Mouse (Mus musculus) hindbrain, embryonic 11.5 days (tissue): ENCODE measurements around the gene Tspan5. TPM values are rescaled to one million over a fixed set of nuclear protein-coding genes. Genes with fewer than 3 reads are reported as not detected.
A peak's percentile ranks its signal among the peaks of the same experiment; 100 is the strongest.

Source experiments
- ATAC-seq: fragments of 200-750 bp; cut with Nextera tagmentation; 2 replicates; pipeline ENCODE4 v1.8.0; 2017; ENCODE audit warnings: mild to moderate bottlenecking, moderate TSS enrichment, moderate library complexity; ENCODE audit not compliant: low FRiP score
- DNase-seq: peaks from one replicate; pipeline ENCODE4 v3.0.0-alpha.2; 2015; ENCODE audit warnings: low spot score
- H3K27ac ChIP-seq: fragments of 300-500 bp; sonication (generic); 2 replicates; pipeline ENCODE4 v1.5.1; 2014; ENCODE audit warnings: mild to moderate bottlenecking, low read depth, low read length
- H3K27me3 ChIP-seq: fragments of 300-500 bp; sonication (generic); 2 replicates; pipeline ENCODE4 v1.6.1; 2014; ENCODE audit warnings: mild to moderate bottlenecking, low read length, moderate library complexity, mixed read lengths; ENCODE audit not compliant: control insufficient read depth, insufficient read depth
- H3K36me3 ChIP-seq: fragments of 300-500 bp; sonication (generic); 2 replicates; pipeline ENCODE4 v1.6.1; 2014; ENCODE audit warnings: mild to moderate bottlenecking, low read length, moderate library complexity, mixed read lengths; ENCODE audit not compliant: control insufficient read depth, insufficient read depth
- H3K4me1 ChIP-seq: fragments of 300-500 bp; sonication (generic); replicated peaks from 2 replicates; pipeline ENCODE4 v1.6.1; 2014; ENCODE audit warnings: low read length, mixed read lengths; ENCODE audit not compliant: control insufficient read depth, insufficient read depth
- H3K4me2 ChIP-seq: fragments of 300-500 bp; sonication (generic); replicated peaks from 2 replicates; pipeline ENCODE4 v1.6.1; 2014; ENCODE audit warnings: mild to moderate bottlenecking, low read depth, low read length
- H3K4me3 ChIP-seq: fragments of 300-500 bp; sonication (generic); 2 replicates; pipeline ENCODE4 v1.5.1; 2014; ENCODE audit warnings: low read depth, low read length
- H3K9ac ChIP-seq: fragments of 300-500 bp; sonication (generic); 2 replicates; pipeline ENCODE4 v1.6.1; 2014; ENCODE audit warnings: low read depth, low read length
- H3K9me3 ChIP-seq: fragments of 300-500 bp; sonication (generic); 2 replicates; pipeline ENCODE4 v1.6.1; 2016; ENCODE audit warnings: low read length; ENCODE audit not compliant: control insufficient read depth
- WGBS: fragments of 180-500 bp; shearing (Covaris S2); extraction: QIAGEN DNeasy Blood & Tissue Kit; methylation state at CpG from one replicate; pipeline ENCODE4 v1.1.7; 2014; 5-methylcytosine and 5-hydroxymethylcytosine counted together
- polyA plus RNA-seq: library from polyadenylated mRNA; unstranded; fragments of >200 nt; fragmentation: Nextera tagmentation; extraction: Ambion mirVana; gene quantifications from 2 replicates; pipeline ENCODE4 v1.2.1, GENCODE M21; 2014

Tspan5 gene
- polyA plus RNA-seq, 1 experiment from 2014 or later, result 51.0 TPM

DNA sequence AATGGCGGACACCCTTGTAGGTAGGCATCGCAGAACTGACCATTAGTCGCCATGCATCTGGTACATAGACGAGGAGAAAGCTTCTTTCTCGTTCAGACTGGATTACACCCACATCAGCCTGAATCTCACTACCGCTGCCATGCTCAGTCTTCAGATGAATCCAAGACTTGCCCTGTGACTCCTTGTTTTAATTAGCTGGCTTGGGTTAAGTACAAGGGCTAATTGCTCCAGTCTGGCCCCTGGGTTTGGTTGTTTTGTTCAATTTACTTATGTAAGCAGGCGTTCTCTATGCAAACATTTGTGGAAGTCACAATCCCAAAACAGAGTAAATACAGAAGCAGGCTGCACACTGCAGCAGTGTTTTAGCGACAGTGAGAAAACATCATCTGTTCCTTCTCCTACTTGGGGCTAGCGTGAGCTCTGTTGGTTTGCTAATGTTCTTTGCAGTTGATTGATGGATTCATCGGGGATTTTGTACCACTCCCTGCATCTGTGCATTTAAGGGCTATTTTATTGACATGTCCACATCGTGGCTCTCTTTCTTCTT is 107.8 kb downstream of the Tspan5 start:
- Histone ChIP-seq H3K27me3 (no peaks in the 10 kb centered on the region), H3K4me2 (no peak overlapping the region), H3K36me3 (no peaks in the 10 kb centered on the region), H3K9me3 (no peaks in the 10 kb centered on the region), H3K9ac (no peak overlapping the region), H3K27ac (peak overlapping the region; percentile 53; the same call in 1 of the 2 replicates), H3K4me1 (peaks cover 19% of the 10 kb centered on the region; the same call in 1 of the 2 replicates), H3K4me3 (no peak overlapping the region)
- WGBS, result 50% methylated on average over 11 of the region's 11 CpGs
- no peak for ATAC-seq
- DNase-seq, result no peak

DNA sequence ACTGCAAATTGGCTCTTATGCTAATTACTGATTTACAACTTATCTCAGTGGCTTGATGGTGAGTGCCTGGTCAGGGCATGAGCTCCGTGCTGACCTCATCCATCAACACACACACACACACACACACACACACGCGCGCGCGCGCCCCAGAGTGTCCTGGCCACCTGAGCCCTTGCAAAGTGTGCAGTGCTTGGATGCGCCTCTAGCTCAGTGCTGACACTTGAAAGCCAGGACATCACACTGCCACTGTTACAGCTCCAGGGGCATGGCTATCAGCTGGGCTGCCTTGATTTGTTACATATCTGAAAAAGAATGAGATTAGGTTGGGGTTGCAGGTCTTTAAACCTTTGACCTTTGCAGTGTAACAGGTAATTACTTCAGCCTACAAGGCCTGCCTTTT is 109.9 kb downstream of the Tspan5 start:
- ATAC-seq, result peak; percentile 79
- peak; percentile 72 for DNase-seq
- H3K4me3 ChIP-seq, result no peak overlapping the region
- 69% methylated on average over 8 of the region's 8 CpGs for WGBS
- H3K9me3 ChIP-seq, result no peaks in the 10 kb centered on the region
- no peak overlapping the region for H3K9ac ChIP-seq
- no peak overlapping the region; the same call in 1 of the 2 replicates for H3K27ac ChIP-seq
- no peaks in the 10 kb centered on the region for H3K27me3 ChIP-seq
- no peaks in the 10 kb centered on the region for H3K36me3 ChIP-seq
- no peak overlapping the region for H3K4me2 ChIP-seq
- peaks cover 28% of the 10 kb centered on the region for H3K4me1 ChIP-seq

DNA sequence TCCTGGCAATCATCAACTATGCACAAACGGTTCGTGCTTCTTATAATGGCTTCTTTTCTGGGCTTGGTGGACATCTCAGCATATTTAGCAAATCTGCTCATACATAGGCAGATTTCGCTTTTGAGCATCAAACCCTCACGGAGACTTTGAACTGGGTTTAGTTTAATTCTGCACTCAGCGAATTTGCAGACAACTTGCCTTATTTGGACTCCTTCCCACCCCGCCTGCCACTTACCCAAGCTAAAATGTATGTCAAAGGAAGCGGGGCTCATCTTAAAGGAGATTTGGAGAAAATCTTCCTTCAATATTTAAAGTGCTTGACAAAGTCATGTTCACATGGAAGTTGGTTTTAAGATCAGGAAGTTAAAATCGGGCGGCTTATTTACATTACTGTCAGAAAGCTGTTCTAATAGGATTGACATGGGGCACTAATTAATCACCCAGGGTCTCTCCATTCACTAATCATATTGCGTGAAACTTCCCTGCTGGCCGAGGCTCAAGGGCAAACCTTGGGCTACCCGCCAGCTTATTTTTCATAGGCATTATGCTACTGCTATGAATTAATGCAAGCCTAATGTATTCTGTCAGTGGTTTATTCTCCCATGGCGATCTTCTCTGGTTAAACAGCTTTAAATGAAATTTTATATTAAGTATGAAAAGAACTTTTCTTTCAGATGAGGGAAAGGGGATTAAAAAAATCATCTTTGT is 111.1 kb downstream of the Tspan5 start:
- no peak overlapping the region for H3K9ac ChIP-seq
- 48% methylated on average over 13 of the region's 13 CpGs for WGBS
- no peaks in the 10 kb centered on the region for H3K36me3 ChIP-seq
- no peak overlapping the region; the same call in 1 of the 2 replicates for H3K4me2 ChIP-seq
- no peak overlapping the region for H3K4me3 ChIP-seq
- H3K27me3 ChIP-seq, result no peaks in the 10 kb centered on the region
- no peaks in the 10 kb centered on the region for H3K9me3 ChIP-seq
- peak; percentile 26 for DNase-seq
- ATAC-seq, result no peak
- peaks cover 34% of the 10 kb centered on the region for H3K4me1 ChIP-seq
- H3K27ac ChIP-seq, result peak overlapping the region; percentile 85

DNA sequence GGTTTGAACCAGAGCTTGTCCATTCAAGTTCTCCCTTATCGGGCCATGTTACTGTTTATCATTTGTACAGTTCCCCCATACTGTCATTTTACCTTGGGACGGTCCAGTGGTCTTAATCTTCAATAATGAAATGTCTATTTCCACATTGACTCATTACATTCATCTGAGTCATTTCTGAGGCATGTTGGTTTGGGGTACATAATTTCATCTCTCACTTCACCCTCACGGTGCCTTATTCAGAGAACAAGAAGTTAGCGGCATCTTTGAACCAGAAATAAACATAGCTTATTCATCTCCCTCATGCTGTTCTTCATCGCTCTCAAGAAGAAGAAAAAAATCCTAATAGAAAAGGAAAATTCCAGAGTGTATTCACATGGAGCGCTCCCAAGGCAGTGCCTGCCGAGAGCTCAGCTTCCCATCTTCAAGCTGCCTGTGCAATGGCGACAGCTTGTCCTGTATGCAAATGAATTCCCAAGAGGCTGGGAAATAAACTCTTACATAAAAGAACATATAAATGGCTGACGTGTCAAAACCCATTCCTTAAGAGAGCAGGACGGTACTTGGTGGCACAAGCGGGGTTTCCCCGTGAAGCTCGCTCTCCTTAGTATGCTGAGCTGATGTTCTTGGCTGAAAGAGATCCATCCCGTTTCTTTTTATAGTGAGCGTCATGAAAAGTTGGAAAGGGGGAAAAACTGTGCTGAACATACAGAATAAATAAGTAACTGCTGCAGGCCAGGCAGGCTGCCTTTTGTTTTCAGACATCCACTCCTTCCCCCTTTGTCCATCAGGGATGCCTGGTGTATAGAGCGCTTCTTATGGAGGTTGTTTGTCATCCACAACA is 112.2 kb downstream of the Tspan5 start:
- peak overlapping the region; percentile 21; the same call in 1 of the 2 replicates for H3K9ac ChIP-seq
- H3K9me3 ChIP-seq, result no peaks in the 10 kb centered on the region
- no peaks in the 10 kb centered on the region for H3K27me3 ChIP-seq
- ATAC-seq (peak; percentile 62), DNase-seq (peak; percentile 62)
- 40% methylated on average over 16 of the region's 16 CpGs for WGBS
- peak overlapping the region; percentile 85 for H3K27ac ChIP-seq
- no peaks in the 10 kb centered on the region for H3K36me3 ChIP-seq
- H3K4me2 ChIP-seq, result peak overlapping the region; percentile 23
- no peak overlapping the region for H3K4me3 ChIP-seq
- H3K4me1 ChIP-seq, result peaks cover 39% of the 10 kb centered on the region

DNA sequence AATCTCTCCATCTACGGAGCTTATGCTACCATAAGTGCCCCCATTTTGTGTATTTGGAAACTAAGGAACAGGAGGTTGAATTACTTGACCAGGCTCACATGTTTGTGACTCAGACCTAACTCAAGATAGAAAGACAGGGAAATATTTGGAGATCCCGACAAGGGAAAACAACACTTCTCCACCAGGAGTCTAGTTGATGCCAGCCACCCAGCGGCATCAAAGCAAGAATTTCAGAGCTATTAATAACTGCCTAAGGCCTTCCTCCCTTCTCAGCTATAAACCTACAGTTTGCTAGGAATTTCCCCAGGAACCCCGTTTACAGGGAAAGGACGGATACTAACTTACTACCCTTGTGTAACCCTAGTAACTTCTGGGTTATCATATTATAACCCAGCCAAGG is 113.4 kb downstream of the Tspan5 start:
- Histone ChIP-seq H3K9me3 (no peaks in the 10 kb centered on the region), H3K27ac (peak overlapping the region; percentile 85), H3K4me1 (peaks cover 39% of the 10 kb centered on the region), H3K9ac (no peak overlapping the region), H3K36me3 (no peaks in the 10 kb centered on the region), H3K27me3 (no peaks in the 10 kb centered on the region), H3K4me3 (no peak overlapping the region), H3K4me2 (no peak overlapping the region)
- DNase-seq, result no peak
- 73% methylated on average over 5 of the region's 5 CpGs for WGBS
- ATAC-seq, result no peak

DNA sequence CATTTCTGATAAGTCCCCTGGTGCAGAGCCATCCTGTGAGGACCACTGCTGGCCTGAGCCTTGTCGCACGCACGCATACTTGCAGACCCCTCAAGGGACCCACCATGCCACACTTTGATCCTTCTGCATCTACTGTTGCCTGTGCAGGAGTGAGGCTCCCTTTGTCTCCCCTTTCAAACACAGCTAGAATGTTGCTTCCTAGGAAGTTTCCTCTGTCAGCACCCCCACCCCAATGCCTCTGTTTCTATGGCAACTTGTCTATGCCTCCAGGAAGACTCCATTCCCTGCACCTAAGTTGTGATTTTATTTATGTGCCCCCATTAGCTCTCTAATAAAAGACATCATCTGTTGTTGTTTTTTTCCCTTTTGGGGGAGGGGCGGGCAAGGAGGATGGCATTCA is 115.0 kb downstream of the Tspan5 start:
- Histone ChIP-seq H3K9ac (no peak overlapping the region), H3K9me3 (no peaks in the 10 kb centered on the region), H3K4me1 (peaks cover 44% of the 10 kb centered on the region), H3K36me3 (no peaks in the 10 kb centered on the region), H3K27ac (peak overlapping the region; percentile 48; the same call in 1 of the 2 replicates), H3K27me3 (no peaks in the 10 kb centered on the region), H3K4me3 (no peak overlapping the region), H3K4me2 (no peak overlapping the region)
- 35% methylated on average over 4 of the region's 4 CpGs for WGBS
- ATAC-seq (no peak), DNase-seq (peak; percentile 34)

DNA sequence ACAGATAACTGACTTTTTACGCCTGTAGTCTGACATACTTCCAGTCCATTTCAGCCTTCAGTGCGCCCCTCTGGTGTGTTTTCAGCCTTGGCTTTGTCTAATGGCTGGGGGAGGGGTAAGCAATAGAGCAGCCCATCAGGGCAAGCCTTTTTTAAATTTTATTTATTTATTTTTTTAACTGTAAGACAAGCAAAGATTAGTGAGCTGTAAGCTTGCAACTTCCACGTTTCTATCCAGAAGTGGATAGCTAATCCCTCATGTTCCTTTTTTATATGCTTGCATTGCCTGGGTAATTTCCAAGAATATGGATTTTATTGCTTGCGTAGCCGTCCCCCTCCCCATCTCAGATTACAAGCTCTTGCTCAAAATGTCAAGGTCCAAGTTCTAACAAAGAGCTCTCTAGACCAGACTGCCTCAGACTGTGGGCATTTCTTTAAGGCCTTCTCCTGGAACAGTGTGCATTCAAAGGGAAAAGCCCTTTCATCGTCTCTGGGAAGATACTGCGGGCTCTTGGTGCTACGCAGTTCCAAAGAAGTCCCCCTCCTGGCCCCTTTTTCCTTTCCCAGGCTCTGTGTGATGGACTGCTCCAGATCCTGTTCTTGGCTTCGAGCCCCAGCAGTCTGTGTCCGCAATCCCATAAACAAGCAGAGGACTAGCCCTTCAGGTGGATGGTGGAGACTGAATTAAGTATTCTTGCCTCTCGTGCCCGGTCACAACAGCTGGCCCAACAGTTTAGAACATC is 116.0 kb downstream of the Tspan5 start:
- H3K27ac ChIP-seq, result peak overlapping the region; percentile 75
- no peaks in the 10 kb centered on the region for H3K9me3 ChIP-seq
- no peak overlapping the region for H3K4me3 ChIP-seq
- H3K4me1 ChIP-seq, result peaks cover 35% of the 10 kb centered on the region
- H3K4me2 ChIP-seq, result no peak overlapping the region
- WGBS, result 34% methylated on average over 12 of the region's 12 CpGs
- ATAC-seq (peak; percentile 15; the same call in 1 of the 2 replicates), DNase-seq (peak; percentile 52)
- H3K9ac ChIP-seq, result peak overlapping the region; percentile 7; the same call in 1 of the 2 replicates
- no peaks in the 10 kb centered on the region for H3K36me3 ChIP-seq
- H3K27me3 ChIP-seq, result no peaks in the 10 kb centered on the region

DNA sequence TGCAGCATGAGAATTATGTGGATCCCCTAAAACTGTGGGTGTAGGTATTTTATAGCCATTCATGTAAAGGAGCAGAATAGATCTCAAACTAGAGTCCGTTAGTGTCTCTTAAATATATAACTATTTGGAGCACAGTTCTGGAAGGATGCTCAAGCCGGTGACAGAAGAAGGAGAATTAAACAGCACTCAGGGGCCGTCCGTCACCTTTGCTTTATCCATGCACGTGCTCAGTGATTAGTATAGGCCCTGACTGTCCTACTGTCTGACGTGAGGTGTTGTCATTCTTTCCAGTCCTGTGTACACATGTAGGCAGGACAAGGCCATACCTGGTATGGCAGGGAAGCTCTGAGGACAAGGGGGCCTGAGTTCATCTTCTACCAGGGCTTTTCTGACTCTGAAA is 116.7 kb downstream of the Tspan5 start:
- ATAC-seq, result no peak
- no peak overlapping the region for H3K4me2 ChIP-seq
- H3K9ac ChIP-seq, result no peak overlapping the region

More for the DNA sequence above, 116.7 kb downstream of the Tspan5 start:
- Histone ChIP-seq H3K9me3 (no peaks in the 10 kb centered on the region), H3K4me1 (peaks cover 34% of the 10 kb centered on the region), H3K4me3 (no peak overlapping the region), H3K36me3 (no peaks in the 10 kb centered on the region), H3K27ac (peak overlapping the region; percentile 37; the same call in 1 of the 2 replicates), H3K27me3 (no peaks in the 10 kb centered on the region)
- 81% methylated on average over 6 of the region's 6 CpGs for WGBS
- no peak for DNase-seq
